Mouse (Mus musculus) embryonic facial prominence, embryonic 13.5 days (tissue): Measurements from ENCODE around the gene Trim24. TPM values are rescaled to one million over a fixed set of nuclear protein-coding genes. Genes with fewer than 3 reads are reported as not detected.

Experiments
- ATAC-seq: fragments of 200-750 bp; cut with Nextera tagmentation; 2 replicates; pipeline ENCODE4 v1.8.0; 2017; ENCODE audit warnings: low read depth; ENCODE audit not compliant: insufficient number of reproducible peaks, insufficient read depth, low FRiP score, low TSS enrichment
- H3K27ac ChIP-seq: fragments of 300-500 bp; sonication (generic); 2 replicates; pipeline ENCODE4 v1.5.1; 2015; ENCODE audit warnings: moderate library complexity, mild to moderate bottlenecking, inconsistent platforms
- H3K27me3 ChIP-seq: fragments of 300-500 bp; sonication (generic); 2 replicates; pipeline ENCODE4 v1.6.1; 2015; ENCODE audit warnings: mild to moderate bottlenecking, inconsistent platforms
- H3K36me3 ChIP-seq: fragments of 300-500 bp; sonication (generic); 2 replicates; pipeline ENCODE4 v1.6.1; 2015; ENCODE audit warnings: mild to moderate bottlenecking, inconsistent platforms
- H3K4me1 ChIP-seq: fragments of 300-500 bp; sonication (generic); 2 replicates; pipeline ENCODE4 v1.6.1; 2015; ENCODE audit warnings: inconsistent platforms
- H3K4me2 ChIP-seq: fragments of 300-500 bp; sonication (generic); 2 replicates; pipeline ENCODE4 v1.6.1; 2015; ENCODE audit warnings: moderate library complexity, mild to moderate bottlenecking, inconsistent platforms
- H3K4me3 ChIP-seq: fragments of 300-500 bp; sonication (generic); 2 replicates; pipeline ENCODE4 v1.5.1; 2015; ENCODE audit warnings: mild to moderate bottlenecking, inconsistent platforms
- H3K9ac ChIP-seq: fragments of 300-500 bp; sonication (generic); 2 replicates; pipeline ENCODE4 v1.6.1; 2015; ENCODE audit warnings: mild to moderate bottlenecking, inconsistent platforms
- H3K9me3 ChIP-seq: fragments of 300-500 bp; sonication (generic); 2 replicates; pipeline ENCODE4 v1.6.1; 2016; ENCODE audit warnings: inconsistent platforms
- WGBS: fragments of 180-500 bp; shearing (Covaris S2); methylation state at CpG from one replicate; pipeline ENCODE4 v1.1.7; 2015; ENCODE audit warnings: mixed read lengths; 5-methylcytosine and 5-hydroxymethylcytosine counted together
- polyA plus RNA-seq: library from polyadenylated mRNA; unstranded; fragments of >200 nt; fragmentation: Nextera tagmentation; extraction: Ambion mirVana; gene quantifications from 2 replicates; pipeline ENCODE4 v1.2.1, GENCODE M21; 2015

Trim24 gene
- polyA plus RNA-seq, 1 experiment from 2014 or later = 17.3 TPM

DNA sequence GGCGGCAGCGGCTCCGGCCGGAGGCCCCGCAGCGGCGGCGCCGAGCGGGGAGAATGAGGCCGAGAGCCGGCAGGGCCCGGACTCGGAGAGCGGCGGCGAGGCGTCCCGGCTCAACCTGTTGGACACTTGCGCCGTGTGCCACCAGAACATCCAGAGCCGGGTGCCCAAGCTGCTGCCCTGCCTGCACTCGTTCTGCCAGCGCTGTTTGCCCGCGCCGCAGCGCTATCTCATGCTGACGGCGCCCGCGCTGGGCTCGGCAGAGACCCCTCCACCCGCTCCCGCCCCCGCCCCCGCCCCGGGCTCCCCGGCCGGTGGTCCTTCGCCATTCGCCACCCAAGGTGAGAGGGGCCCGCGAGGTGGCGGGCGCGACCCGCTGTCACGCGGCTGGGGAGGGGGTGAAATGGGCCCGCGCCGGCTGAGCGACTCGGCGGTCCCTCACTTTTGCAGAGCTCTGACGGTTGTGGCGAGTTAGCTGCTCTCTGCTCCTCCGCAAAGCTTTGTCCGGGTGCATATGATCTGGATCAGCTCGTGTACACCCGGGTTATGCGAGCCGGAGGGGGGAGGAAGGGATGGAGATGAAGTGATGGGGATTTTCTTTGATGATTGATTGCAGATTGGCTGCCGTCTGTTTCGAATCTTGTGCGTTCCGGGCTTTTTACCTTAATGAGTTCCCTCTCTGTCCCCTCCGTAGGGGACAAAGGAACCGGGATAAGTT is 683 bp downstream of the Trim24 start:
- Histone ChIP-seq H3K9ac (peak overlapping the region; percentile 97), H3K27ac (peak overlapping the region; percentile 98), H3K4me3 (peak overlapping the region; percentile 86), H3K9me3 (peaks cover 37% of the 10 kb centered on the region), H3K36me3 (peaks cover 38% of the 10 kb centered on the region), H3K27me3 (no peaks in the 10 kb centered on the region), H3K4me1 (no peaks in the 10 kb centered on the region), H3K4me2 (peak overlapping the region; percentile 55)
- WGBS = under 1% methylated on average over 69 of the region's 70 CpGs
- peak; percentile 16; the same call in 1 of the 2 replicates for ATAC-seq

DNA sequence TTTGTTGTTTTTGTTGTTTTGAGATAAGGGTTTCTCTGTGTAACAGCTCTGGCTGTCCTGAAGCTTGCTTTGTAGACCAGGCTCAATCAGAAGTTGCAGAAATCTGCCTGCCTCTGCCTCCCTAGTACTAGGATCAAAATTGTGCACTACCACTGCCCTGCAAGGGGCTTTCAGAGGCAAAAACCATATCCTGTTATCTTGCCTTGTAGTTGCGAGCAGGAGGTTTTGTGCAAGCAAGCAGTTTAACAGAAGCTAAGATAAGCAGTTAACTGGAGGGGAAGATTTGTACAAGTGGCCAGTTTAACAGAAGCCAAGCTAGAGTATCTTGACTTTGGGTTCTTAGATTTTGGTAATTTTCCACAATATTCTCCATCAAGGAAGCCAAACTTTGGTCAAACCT is 2.2 kb downstream of the Trim24 start:
- Histone ChIP-seq H3K9ac (no peak overlapping the region), H3K4me1 (no peaks in the 10 kb centered on the region), H3K36me3 (peaks cover 53% of the 10 kb centered on the region), H3K9me3 (peaks cover 51% of the 10 kb centered on the region), H3K4me2 (no peak overlapping the region), H3K27me3 (no peaks in the 10 kb centered on the region), H3K27ac (no peak overlapping the region), H3K4me3 (no peak overlapping the region; the same call in 1 of the 2 replicates)
- no peak for ATAC-seq
- WGBS = 93% methylated on average over 1 of the region's 1 CpGs

DNA sequence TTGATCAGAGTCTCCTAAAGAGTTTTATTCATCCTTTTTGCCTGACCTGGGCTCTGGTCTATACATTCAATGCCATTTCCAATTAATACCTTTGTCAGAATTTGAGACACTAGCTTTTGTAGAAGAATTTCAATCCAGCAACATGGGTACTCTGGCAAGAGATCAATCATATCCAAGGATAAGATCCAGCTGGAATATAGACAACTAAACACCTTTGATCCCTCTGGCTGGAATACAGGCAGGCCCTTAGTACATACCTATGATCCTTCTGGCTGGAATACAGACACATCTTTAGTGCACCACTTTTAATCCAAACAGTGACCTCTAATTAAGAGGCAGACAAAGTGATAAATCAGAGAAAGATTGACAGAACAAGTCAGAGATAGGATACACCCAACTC is 3.1 kb downstream of the Trim24 start:
- H3K4me2 ChIP-seq = no peak overlapping the region
- no peaks in the 10 kb centered on the region for H3K4me1 ChIP-seq
- H3K4me3 ChIP-seq = no peak overlapping the region
- no peak overlapping the region for H3K9ac ChIP-seq
- peaks cover 54% of the 10 kb centered on the region for H3K9me3 ChIP-seq
- no peaks in the 10 kb centered on the region for H3K27me3 ChIP-seq
- H3K36me3 ChIP-seq = peaks cover 61% of the 10 kb centered on the region
- H3K27ac ChIP-seq = no peak overlapping the region
- no peak for ATAC-seq

DNA sequence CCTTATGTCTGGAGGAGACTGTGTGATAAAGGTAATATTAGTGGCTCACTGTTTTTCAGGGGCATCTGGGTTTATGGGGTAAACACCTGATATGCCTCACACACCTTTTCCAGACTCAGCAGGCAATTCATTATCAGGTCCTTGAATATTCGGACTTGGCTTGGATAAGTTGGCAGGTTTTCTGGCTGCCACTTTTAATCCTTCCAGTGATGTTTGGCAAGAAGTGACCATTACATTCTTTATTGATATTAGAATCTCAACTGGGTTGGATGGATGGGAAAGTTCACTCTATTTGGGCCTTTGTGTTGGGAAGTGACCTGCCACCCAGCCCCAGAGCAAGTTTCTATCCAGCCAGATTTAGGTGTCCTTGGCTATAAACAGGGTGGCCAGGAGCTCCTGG is 7.6 kb downstream of the Trim24 start:
- no peak overlapping the region for H3K4me2 ChIP-seq
- 88% methylated on average over 1 of the region's 1 CpGs for WGBS
- no peak overlapping the region for H3K9ac ChIP-seq
- ATAC-seq = no peak
- no peaks in the 10 kb centered on the region for H3K27me3 ChIP-seq
- no peak overlapping the region for H3K4me3 ChIP-seq
- H3K9me3 ChIP-seq = peaks cover 54% of the 10 kb centered on the region
- peaks cover 75% of the 10 kb centered on the region for H3K36me3 ChIP-seq
- H3K27ac ChIP-seq = no peak overlapping the region
- no peaks in the 10 kb centered on the region for H3K4me1 ChIP-seq

DNA sequence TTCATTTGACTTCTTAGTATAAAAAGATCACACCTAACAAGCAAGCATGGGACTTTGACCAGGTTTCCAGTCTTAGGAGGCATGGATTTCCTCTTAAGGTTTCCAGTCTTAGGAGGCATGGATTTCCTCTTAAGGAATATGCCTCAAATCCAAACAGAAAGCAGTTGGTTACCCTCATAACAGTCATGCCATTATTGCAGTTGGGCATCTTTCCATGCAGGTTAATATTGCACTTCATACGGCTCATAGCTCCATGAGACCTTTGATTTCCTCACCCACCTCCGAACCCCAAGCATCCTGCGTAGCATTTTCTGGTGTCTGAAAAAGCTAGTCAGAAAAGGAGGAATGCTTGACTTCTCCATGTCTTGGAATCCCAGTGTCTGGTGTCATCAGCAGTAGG is 10.0 kb downstream of the Trim24 start:
- no peak overlapping the region for H3K4me2 ChIP-seq
- H3K27me3 ChIP-seq = no peaks in the 10 kb centered on the region
- no peak overlapping the region for H3K27ac ChIP-seq
- no peak overlapping the region for H3K4me3 ChIP-seq
- peaks cover 31% of the 10 kb centered on the region for H3K9me3 ChIP-seq
- no peak for ATAC-seq
- H3K36me3 ChIP-seq = peaks cover 53% of the 10 kb centered on the region
- 94% methylated on average over 3 of the region's 3 CpGs for WGBS
- H3K9ac ChIP-seq = no peak overlapping the region
- no peaks in the 10 kb centered on the region for H3K4me1 ChIP-seq

DNA sequence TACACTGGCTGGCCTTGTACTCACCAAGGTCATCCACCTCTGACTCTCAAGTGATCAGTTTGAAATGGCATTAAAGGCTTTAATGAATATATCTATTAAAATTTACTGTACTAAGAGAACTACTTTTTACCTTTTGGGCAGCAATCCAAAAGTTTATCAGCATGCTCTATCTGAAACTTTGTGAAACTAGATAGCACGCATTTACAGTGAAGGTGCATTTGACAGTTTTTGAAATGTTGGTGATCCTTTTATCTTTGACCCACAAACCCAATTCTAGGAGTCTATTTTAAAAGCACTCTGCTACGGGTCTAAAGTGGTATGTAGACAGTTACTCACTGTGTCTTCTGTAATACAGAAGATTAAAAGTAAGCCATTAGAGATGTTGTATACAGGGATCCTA is 23.0 kb downstream of the Trim24 start:
- H3K4me2 ChIP-seq = no peak overlapping the region
- WGBS = 85% methylated on average over 2 of the region's 2 CpGs
- H3K9ac ChIP-seq = no peak overlapping the region
- H3K36me3 ChIP-seq = peaks cover 13% of the 10 kb centered on the region; the same call in 1 of the 2 replicates
- peaks cover 6% of the 10 kb centered on the region for H3K9me3 ChIP-seq
- H3K4me1 ChIP-seq = peaks cover 8% of the 10 kb centered on the region; the same call in 1 of the 2 replicates
- no peak overlapping the region for H3K4me3 ChIP-seq
- H3K27me3 ChIP-seq = no peaks in the 10 kb centered on the region
- H3K27ac ChIP-seq = no peak overlapping the region
- ATAC-seq = no peak

DNA sequence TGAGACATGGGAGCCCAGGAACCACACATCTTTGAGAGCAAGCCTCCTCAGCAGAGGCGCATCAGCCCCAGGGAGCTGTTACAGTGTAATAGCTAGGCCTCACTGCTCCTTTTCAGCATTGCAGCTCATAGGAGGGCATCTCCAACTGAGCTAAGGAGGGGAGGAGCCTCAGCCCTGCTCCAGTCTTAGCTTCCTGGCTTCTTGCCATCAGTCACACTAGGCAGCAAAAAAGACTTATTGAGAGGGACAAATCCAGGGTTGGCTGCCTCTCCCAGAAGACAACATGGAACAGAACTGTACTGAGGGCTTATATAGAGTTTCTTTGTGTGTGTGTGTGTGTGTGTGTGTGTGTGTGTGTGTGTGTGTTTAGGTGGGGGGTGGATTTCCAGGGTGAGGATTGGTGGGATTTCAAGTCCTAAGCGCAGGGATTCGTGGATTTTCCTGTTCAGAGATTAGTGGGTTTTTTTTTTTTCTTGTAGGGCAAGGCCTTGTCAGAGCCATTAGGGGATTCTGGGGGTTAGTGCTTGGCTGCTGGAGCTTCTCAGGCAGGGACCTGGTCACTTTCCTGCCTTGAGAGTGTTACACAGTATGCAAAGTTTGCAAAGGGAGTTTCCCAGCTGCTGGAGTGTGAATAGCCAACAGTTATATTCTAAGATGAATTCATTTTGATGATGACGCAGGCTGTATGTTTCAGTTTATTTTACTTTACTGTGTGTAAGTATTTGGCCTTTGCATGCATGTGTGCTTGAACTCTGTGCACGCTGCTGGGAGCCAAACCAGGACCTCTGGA is 25.2 kb downstream of the Trim24 start:
- ATAC-seq = peak; percentile 62; the same call in 1 of the 2 replicates
- H3K4me1 ChIP-seq = peaks cover 8% of the 10 kb centered on the region; the same call in 1 of the 2 replicates

DNA sequence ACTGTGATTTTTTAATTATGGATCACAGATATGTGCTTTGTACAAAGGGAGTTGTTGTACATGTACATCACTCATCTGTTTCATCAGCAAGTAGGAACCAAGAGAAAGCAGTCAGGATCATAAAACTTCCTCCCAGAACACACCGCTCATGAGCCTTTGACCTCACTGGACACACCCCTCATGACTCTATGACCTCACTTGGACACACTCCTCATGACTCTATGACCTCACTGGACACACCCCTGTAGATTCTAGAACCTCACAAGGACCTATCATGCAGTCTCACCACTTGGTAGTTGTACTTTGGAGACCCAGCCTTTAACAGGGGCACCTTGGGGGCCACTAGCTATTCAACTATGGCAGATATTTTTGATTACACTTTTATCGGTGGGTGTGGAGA is 29.6 kb downstream of the Trim24 start:
- H3K36me3 ChIP-seq = peaks cover 8% of the 10 kb centered on the region
- H3K27me3 ChIP-seq = no peaks in the 10 kb centered on the region
- no peak overlapping the region for H3K9ac ChIP-seq
- H3K4me1 ChIP-seq = peaks cover 8% of the 10 kb centered on the region; the same call in 1 of the 2 replicates
- no peaks in the 10 kb centered on the region for H3K9me3 ChIP-seq
- 99% methylated on average over 2 of the region's 2 CpGs for WGBS
- H3K4me3 ChIP-seq = no peak overlapping the region
- no peak for ATAC-seq
- H3K4me2 ChIP-seq = no peak overlapping the region
- no peak overlapping the region for H3K27ac ChIP-seq

More for the DNA sequence above, 25.2 kb downstream of the Trim24 start:
- H3K4me2 ChIP-seq = no peak overlapping the region
- WGBS = 76% methylated on average over 5 of the region's 5 CpGs
- peak overlapping the region; percentile 51; the same call in 1 of the 2 replicates for H3K27ac ChIP-seq
- no peaks in the 10 kb centered on the region for H3K27me3 ChIP-seq
- peaks cover 13% of the 10 kb centered on the region; the same call in 1 of the 2 replicates for H3K36me3 ChIP-seq
- H3K9me3 ChIP-seq = peaks cover 3% of the 10 kb centered on the region; the same call in 1 of the 2 replicates
- H3K4me3 ChIP-seq = no peak overlapping the region
- no peak overlapping the region for H3K9ac ChIP-seq

DNA sequence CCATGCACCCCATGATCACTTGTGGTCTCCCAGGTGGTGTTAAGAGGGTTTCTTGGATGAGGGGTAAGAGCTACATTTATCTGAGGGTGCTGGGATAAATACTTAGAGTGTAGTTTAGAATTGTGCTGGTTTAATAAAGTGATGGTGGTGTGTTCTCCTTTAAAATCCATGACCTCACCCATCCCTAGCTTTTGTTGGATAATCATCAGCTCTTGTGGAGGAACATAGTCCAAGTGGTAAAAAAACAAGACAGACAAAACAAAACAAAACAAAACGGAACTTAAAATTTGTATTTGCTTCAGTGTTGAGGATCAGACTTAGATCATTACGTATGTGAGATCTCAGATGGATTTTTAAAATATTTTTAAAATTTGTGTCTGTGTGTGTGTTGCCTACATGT is 31.2 kb downstream of the Trim24 start:
- 92% methylated on average over 2 of the region's 2 CpGs for WGBS
- H3K27ac ChIP-seq = no peak overlapping the region
- no peaks in the 10 kb centered on the region for H3K9me3 ChIP-seq
- H3K4me3 ChIP-seq = no peak overlapping the region
- H3K27me3 ChIP-seq = no peaks in the 10 kb centered on the region
- no peaks in the 10 kb centered on the region for H3K4me1 ChIP-seq
- H3K9ac ChIP-seq = no peak overlapping the region
- H3K4me2 ChIP-seq = no peak overlapping the region
- peaks cover 23% of the 10 kb centered on the region for H3K36me3 ChIP-seq
- ATAC-seq = no peak

DNA sequence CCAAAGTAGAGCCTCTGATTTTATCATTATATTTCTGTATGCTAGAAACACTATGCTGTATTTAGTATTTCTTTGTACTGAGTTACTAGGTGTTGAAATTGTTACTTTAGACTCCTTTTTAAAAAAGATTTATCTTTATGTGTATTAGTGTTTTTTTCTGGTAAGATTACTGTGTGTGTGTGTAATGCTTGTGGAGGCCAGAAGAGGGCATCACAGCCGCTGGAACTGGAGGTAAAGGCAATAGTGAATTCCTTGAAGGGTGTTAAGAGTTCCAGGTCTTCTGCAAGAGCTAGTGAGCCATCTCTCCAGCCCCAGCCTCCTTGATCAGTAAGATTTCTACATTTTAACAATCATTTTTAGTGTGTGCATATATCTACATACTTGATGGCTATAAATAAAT is 33.2 kb downstream of the Trim24 start:
- no peak overlapping the region for H3K4me3 ChIP-seq
- ATAC-seq = no peak
- no peak overlapping the region for H3K27ac ChIP-seq
- no peak overlapping the region for H3K4me2 ChIP-seq
- no peaks in the 10 kb centered on the region for H3K27me3 ChIP-seq
- no peak overlapping the region for H3K9ac ChIP-seq
- 72% methylated on average over 1 of the region's 1 CpGs for WGBS
- peaks cover 30% of the 10 kb centered on the region for H3K36me3 ChIP-seq
- no peaks in the 10 kb centered on the region for H3K4me1 ChIP-seq
- no peaks in the 10 kb centered on the region for H3K9me3 ChIP-seq

DNA sequence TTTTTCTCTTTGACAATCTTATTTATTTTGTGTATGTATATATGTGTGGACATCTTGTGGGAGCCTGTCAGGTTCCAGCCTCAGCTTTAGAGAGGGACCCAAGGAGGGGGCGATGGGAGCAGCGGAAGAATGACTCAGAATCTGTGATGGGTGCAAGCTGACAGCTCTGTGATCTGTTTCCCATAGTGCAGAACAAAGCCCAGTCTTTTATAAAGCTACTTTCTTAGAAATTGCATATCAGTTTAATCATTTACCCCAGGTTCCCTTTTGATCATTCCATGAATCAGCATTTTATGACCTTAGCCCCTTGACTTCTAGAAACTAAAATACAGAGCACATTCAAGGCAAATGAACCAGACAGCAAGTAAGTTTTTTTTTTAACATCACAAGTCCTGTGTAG is 42.9 kb downstream of the Trim24 start:
- ATAC-seq = no peak

DNA sequence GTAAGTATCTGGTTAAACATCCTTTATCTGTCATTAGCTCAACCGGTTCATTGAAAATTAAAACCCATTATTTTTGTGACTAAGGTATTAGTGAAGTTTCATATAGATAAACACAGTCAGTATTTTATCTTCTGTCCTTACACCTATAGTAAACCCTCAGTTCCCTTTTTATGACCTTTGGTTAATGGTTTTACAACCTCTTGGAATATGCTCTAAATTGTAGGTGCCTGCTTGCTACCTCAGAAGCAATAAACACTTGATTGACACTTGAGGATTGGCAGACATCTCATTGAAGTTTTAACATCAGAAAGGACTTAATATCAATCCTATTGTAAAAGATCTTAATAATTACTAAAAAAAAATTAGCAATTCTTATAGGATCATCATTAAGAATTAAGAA is 54.5 kb downstream of the Trim24 start:
- Histone ChIP-seq H3K4me1 (no peaks in the 10 kb centered on the region), H3K9ac (no peak overlapping the region), H3K27me3 (no peaks in the 10 kb centered on the region), H3K9me3 (no peaks in the 10 kb centered on the region), H3K36me3 (peaks cover 33% of the 10 kb centered on the region), H3K4me3 (no peak overlapping the region), H3K27ac (no peak overlapping the region), H3K4me2 (no peak overlapping the region)
- no peak for ATAC-seq
- 99% methylated on average over 1 of the region's 1 CpGs for WGBS

More for the DNA sequence above, 42.9 kb downstream of the Trim24 start:
- no peaks in the 10 kb centered on the region for H3K4me1 ChIP-seq
- H3K27ac ChIP-seq = no peak overlapping the region
- peaks cover 46% of the 10 kb centered on the region for H3K36me3 ChIP-seq
- H3K4me2 ChIP-seq = no peak overlapping the region
- H3K4me3 ChIP-seq = no peak overlapping the region
- no peaks in the 10 kb centered on the region for H3K27me3 ChIP-seq
- 96% methylated on average over 2 of the region's 2 CpGs for WGBS
- no peak overlapping the region for H3K9ac ChIP-seq
- no peaks in the 10 kb centered on the region for H3K9me3 ChIP-seq
